Mouse (Mus musculus) limb, embryonic 13.5 days (tissue): ENCODE data around the gene Skap1. TPM values are rescaled to one million over a fixed set of nuclear protein-coding genes. Genes with fewer than 3 reads are reported as not detected.

ENCODE experiments used
- polyA plus RNA-seq: library from polyadenylated mRNA; unstranded; fragments of >200 nt; fragmentation: Nextera tagmentation; extraction: Ambion mirVana; gene quantifications from 2 replicates; pipeline ENCODE4 v1.2.1, GENCODE M21; 2015

Gene Skap1
- polyA plus RNA-seq, 1 experiment from 2014 or later = 0.61 TPM

Other genes with a start within 250 kb of the Skap1 start
- gene Hoxb9, start 193.1 kb upstream of the Skap1 start, polyA plus RNA-seq = 1.1 and 1.3 TPM in 2 replicates
- gene Hoxb8, start 182.7 kb upstream of the Skap1 start, polyA plus RNA-seq = 0.17 and 0.32 TPM in 2 replicates
- gene Hoxb7, start 178.0 kb upstream of the Skap1 start, polyA plus RNA-seq = 2.0 and 2.2 TPM in 2 replicates
- 0.59 and 1.4 TPM in 2 replicates for gene Hoxb6, start 172.1 kb upstream of the Skap1 start, polyA plus RNA-seq
- gene Hoxb5, start 161.3 kb upstream of the Skap1 start, polyA plus RNA-seq = 0.97 and 1.5 TPM in 2 replicates
- gene Hoxb4, start 146.3 kb upstream of the Skap1 start, polyA plus RNA-seq = 0.36 and 0.50 TPM in 2 replicates
- 0.17 and 0.55 TPM in 2 replicates for gene Hoxb3, start 141.3 kb upstream of the Skap1 start, polyA plus RNA-seq
- 3.9 and 4.8 TPM in 2 replicates for gene Hoxb2, start 114.1 kb upstream of the Skap1 start, polyA plus RNA-seq
- 0.13 TPM in 1 of 2 replicates, not detected in the other for gene Hoxb1, start 98.8 kb upstream of the Skap1 start, polyA plus RNA-seq